Mouse (Mus musculus) gastrocnemius, postnatal 4 days (tissue): Measurements from ENCODE around the gene Plekhg4. TPM values are rescaled to one million over a fixed set of nuclear protein-coding genes. Genes with fewer than 3 reads are reported as not detected.

Source experiments
- DNase-seq, 2 experiments: peaks; one replicate each; pipeline ENCODE4 v3.0.0; 2021 to 2022; ENCODE audit warnings: low spot score in 2 of 2, mixed read lengths in 2 of 2
- long read RNA-seq, 2 experiments: library from polyadenylated mRNA; stranded (forward); transcript quantifications; one replicate each; pipeline ENCODE4 v2.0.0; 2021
- total RNA-seq, 2 experiments: library from RNA; stranded (reverse); gene quantifications; 2 replicates each; pipeline ENCODE4 v1.2.3; 2021

Plekhg4 gene
- under 1 TPM; 0.17 to 0.26 TPM for total RNA-seq
- long read RNA-seq, experiment 1 = 0 reads
- long read RNA-seq, experiment 2 = 0 reads

- no peak for DNase-seq
Measured at GRCm38 (mm10) chr8:105373032-105373431, at the start of gene Plekhg4. Gene Plekhg4, plus strand, starts transcription at chr8:105373274.

GRCm38 (mm10) chr8:105325641-105326093, 47.4 kb upstream of the Plekhg4 start:
- no peak for DNase-seq

- peak; percentile 94 to 98 for DNase-seq
Measured at GRCm38 (mm10) chr8:105326141-105326672, 46.9 kb upstream of the Plekhg4 start, which contains the start of the genes Lrrc29 and Tmem208. Gene Lrrc29, minus strand, starts transcription at chr8:105326278. Gene Tmem208, plus strand, starts transcription at chr8:105326354.

- DNase-seq = no peak
Measured at GRCm38 (mm10) chr8:105326968-105327367, 46.1 kb upstream of the Plekhg4 start.

GRCm38 (mm10) chr8:105330325-105330724, 42.7 kb upstream of the Plekhg4 start:
- DNase-seq = no peak

- DNase-seq = no peak
Measured at GRCm38 (mm10) chr8:105331469-105331868, 41.6 kb upstream of the Plekhg4 start.

GRCm38 (mm10) chr8:105331931-105332330, 41.1 kb upstream of the Plekhg4 start:
- no peak for DNase-seq

GRCm38 (mm10) chr8:105332523-105332922, 40.6 kb upstream of the Plekhg4 start:
- no peak for DNase-seq

- no peak for DNase-seq
Measured at GRCm38 (mm10) chr8:105336373-105337130, 36.5 kb upstream of the Plekhg4 start.

- no peak for DNase-seq
Measured at GRCm38 (mm10) chr8:105338992-105339391, 34.1 kb upstream of the Plekhg4 start.

GRCm38 (mm10) chr8:105339886-105340635, 33.0 kb upstream of the Plekhg4 start:
- DNase-seq = no peak

GRCm38 (mm10) chr8:105341399-105341798, 31.7 kb upstream of the Plekhg4 start:
- no peak for DNase-seq

- DNase-seq = no peak
Measured at GRCm38 (mm10) chr8:105342768-105343167, 30.3 kb upstream of the Plekhg4 start.

- no peak for DNase-seq
Measured at GRCm38 (mm10) chr8:105343791-105344574, 29.1 kb upstream of the Plekhg4 start.

- no peak for DNase-seq
Measured at GRCm38 (mm10) chr8:105345061-105345975, 27.8 kb upstream of the Plekhg4 start.

- DNase-seq = peak; percentile 62 to 74
Measured at GRCm38 (mm10) chr8:105346611-105347427, 26.3 kb upstream of the Plekhg4 start.

- peak; percentile 83 to 92 for DNase-seq
Measured at GRCm38 (mm10) chr8:105347428-105348221, 25.4 kb upstream of the Plekhg4 start, which contains the start of gene Fhod1. Gene Fhod1, minus strand, starts transcription at chr8:105347953.
